Mouse (Mus musculus): ENCODE results near the gene Dcst2. TPM values are rescaled to one million over a fixed set of nuclear protein-coding genes. Genes with fewer than 3 reads are reported as not detected.

Gene Dcst2
- polyA plus RNA-seq, 1 experiment = not detected

DNA sequence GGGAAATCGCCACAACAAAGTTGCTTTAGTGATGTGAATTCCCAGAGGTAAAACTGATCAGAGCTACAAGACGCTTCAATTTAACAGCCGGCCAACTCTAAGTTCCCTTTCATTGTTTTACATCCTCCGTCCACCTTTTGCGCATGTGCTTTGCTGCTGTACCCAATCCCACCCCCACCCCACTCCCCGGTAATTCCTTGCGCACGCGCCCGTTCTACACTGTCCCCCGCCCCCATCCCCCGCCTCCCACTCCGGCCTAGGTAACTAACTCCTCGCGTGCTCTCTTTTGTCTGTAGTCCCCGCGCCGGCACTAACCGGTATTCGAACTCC, 56.0 kb downstream of the Dcst2 start:
- TF ChIP-seq CTCF (IDR thresholded peaks at IDR 0.05; ENCODE audit: borderline replicate concordance, insufficient read depth, low read length) (no peak), POLR2A (IDR thresholded peaks at IDR 0.05; ENCODE audit: low read depth, low read length) (peak; percentile 38)
- Histone ChIP-seq H3K4me3 (ENCODE audit: insufficient read depth, low read length) (peak overlapping the region; percentile 95), H3K27ac (ENCODE audit: insufficient read depth, low read length) (peak overlapping the region; percentile 87), H3K4me1 (ENCODE audit: control insufficient read depth, insufficient read depth, low read length) (0 out of 2 replicates have a peak, but pooled peaks cover 4% of the 10 kb centered on the region)

DNA sequence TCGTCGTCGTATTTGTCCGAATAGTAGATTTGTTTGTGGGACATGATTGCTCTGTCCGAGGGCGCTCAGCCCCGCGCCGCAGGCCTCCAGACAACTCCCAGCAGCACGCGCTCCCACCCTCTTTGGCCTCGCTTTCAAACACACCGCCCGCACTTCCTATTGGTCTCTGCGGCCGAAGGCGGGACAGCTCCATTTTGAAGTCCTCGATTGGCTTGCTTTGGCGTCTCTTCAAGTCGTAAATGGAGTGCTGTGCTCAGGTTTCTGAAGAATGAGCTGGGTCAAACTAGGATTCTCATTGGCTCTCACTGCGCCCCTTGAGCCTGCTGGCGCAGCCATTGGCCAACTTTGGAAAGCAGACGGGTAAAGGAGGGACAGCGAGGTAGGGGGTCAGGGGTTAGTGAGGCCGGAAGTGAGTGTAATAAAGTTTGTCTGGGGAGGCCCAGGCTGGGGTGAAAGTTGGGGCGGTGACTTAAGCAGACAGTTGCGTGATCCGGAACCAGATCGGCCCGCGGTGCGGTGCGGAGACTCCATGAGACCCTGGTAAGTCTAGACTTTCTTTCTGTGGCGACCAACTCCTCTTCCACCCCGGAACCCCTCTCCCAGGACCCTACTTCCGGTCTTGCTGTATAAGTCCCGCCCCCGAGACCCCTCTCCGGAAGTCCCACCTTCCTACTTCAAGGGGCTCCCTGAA, 56.5 kb downstream of the Dcst2 start, which contains the start of the genes Cks1b and Shc1:
Cks1b (minus strand) TSS at position 214 of the 691 bp plus-strand sequence.
Shc1 (plus strand) TSS at position 274 of the 691 bp plus-strand sequence.
- TF ChIP-seq POLR2A (IDR thresholded peaks at IDR 0.05; ENCODE audit: low read depth, low read length) (peak; percentile 39), CTCF (IDR thresholded peaks at IDR 0.05; ENCODE audit: borderline replicate concordance, insufficient read depth, low read length) (no peak)
- Histone ChIP-seq H3K27ac (ENCODE audit: insufficient read depth, low read length) (peak within 1 kb of the TSS; percentile 99), H3K4me1 (ENCODE audit: control insufficient read depth, insufficient read depth, low read length) (0 out of 2 replicates have a peak, but pooled peaks cover 4% of the 10 kb centered on the region), H3K4me3 (ENCODE audit: insufficient read depth, low read length) (peak within 1 kb of the TSS; percentile 95)

DNA sequence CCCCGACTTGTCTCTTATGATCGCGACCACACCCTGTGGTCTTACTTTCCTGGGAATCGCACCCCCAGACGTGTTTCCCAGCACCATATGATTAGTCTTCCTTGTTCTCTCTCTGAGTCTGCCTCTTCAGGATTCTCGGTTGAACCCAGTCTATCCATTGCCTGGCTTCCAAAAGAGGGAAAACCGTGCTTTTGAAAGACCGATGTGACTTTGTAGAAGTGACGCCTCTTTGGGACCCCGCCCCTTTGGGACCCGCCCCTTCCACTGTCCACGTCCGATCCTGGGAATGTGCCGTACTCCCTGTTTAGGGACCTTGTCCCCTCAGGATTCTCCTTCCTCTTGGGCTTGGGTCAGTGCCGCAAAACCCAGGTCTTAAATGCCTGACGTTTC, 57.1 kb downstream of the Dcst2 start:
- peak overlapping the region; percentile 99 for H3K27ac ChIP-seq (ENCODE audit: insufficient read depth, low read length)
- peak overlapping the region; percentile 71 for H3K4me3 ChIP-seq (ENCODE audit: insufficient read depth, low read length)
- TF ChIP-seq CTCF (IDR thresholded peaks at IDR 0.05; ENCODE audit: borderline replicate concordance, insufficient read depth, low read length) (no peak), POLR2A (IDR thresholded peaks at IDR 0.05; ENCODE audit: low read depth, low read length) (peak; percentile 89)
- 0 out of 2 replicates have a peak, but pooled peaks cover 4% of the 10 kb centered on the region for H3K4me1 ChIP-seq (ENCODE audit: control insufficient read depth, insufficient read depth, low read length)

DNA sequence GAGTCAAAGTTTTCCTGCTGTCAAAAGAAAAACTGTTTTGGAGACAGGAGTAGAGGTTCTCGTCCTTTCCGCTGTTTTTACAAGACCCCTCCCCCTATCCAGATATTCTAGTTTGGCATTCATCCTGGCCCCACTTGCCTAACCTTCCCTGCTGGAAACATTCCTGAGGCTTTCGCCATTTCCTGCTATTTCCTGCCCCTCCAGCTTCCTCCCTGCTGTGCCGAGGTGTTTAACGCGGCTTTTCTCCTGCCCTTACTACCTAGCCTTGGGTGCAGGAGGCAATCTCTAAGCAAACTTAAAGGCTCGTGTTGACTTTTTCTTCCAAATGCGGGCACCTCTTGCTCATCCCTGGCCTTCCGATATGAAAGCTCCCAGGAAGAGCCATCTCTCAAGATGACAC, 57.8 kb downstream of the Dcst2 start:
- Histone ChIP-seq H3K27ac (ENCODE audit: insufficient read depth, low read length) (peak overlapping the region; percentile 99), H3K4me1 (ENCODE audit: control insufficient read depth, insufficient read depth, low read length) (0 out of 2 replicates have a peak, but pooled peaks cover 4% of the 10 kb centered on the region), H3K4me3 (ENCODE audit: insufficient read depth, low read length) (peak overlapping the region; percentile 71)
- no peak for TF ChIP-seq CTCF (IDR thresholded peaks at IDR 0.05; ENCODE audit: borderline replicate concordance, insufficient read depth, low read length)
- TF ChIP-seq POLR2A (IDR thresholded peaks at IDR 0.05; ENCODE audit: low read depth, low read length) = no peak; the same call in none of the 2 replicates

DNA sequence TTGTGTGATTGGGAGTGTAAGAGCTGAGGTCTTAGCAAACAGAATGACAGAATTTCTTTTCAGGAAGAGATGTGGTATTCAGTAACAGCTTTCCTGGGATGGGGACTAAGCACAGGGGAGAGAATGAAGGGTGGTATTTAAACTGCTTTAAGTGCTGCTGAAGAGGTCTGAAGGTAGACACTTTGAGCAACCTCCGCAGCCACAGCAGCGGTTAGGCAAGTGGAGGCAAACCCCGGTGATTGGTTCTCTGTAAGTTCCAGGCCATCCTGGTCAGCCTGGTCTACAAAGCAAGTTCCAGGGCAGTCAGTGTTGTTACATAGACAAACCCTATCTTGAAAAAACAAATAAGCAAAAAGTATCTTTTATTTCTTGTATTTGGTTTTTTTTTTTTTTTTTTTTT, 58.2 kb downstream of the Dcst2 start:
- Histone ChIP-seq H3K4me3 (ENCODE audit: insufficient read depth, low read length) (peak overlapping the region; percentile 71), H3K27ac (ENCODE audit: insufficient read depth, low read length) (peak overlapping the region; percentile 99), H3K4me1 (ENCODE audit: control insufficient read depth, insufficient read depth, low read length) (0 out of 2 replicates have a peak, but pooled peaks cover 4% of the 10 kb centered on the region)
- TF ChIP-seq CTCF (IDR thresholded peaks at IDR 0.05; ENCODE audit: borderline replicate concordance, insufficient read depth, low read length) (no peak), POLR2A (IDR thresholded peaks at IDR 0.05; ENCODE audit: low read depth, low read length) (peak; percentile 39; the same call in 1 of the 2 replicates)

DNA sequence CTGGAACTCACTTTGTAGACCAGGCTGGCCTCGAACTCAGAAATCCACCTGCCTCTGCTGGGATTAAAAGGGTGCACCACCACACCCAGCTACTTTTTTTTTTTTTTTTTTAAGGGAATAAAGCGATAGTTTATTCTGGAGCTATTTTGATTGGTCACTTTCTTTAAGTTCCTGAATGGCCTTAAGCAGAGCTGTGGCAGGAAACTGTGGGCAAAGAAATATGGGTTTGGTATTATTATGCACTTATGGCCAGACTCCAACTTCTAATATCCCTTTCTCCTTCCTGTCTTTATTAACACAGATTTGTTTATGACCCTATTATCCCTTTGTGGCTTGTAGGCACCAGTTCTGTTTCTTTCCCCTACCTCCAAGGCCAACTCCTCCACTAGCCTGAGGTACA, 58.6 kb downstream of the Dcst2 start:
- peak overlapping the region; percentile 71 for H3K4me3 ChIP-seq (ENCODE audit: insufficient read depth, low read length)
- TF ChIP-seq POLR2A (IDR thresholded peaks at IDR 0.05; ENCODE audit: low read depth, low read length) = no peak
- no peak for TF ChIP-seq CTCF (IDR thresholded peaks at IDR 0.05; ENCODE audit: borderline replicate concordance, insufficient read depth, low read length)
- peak overlapping the region; percentile 99 for H3K27ac ChIP-seq (ENCODE audit: insufficient read depth, low read length)
- H3K4me1 ChIP-seq (ENCODE audit: control insufficient read depth, insufficient read depth, low read length) = 0 out of 2 replicates have a peak, but pooled peaks cover 4% of the 10 kb centered on the region

DNA sequence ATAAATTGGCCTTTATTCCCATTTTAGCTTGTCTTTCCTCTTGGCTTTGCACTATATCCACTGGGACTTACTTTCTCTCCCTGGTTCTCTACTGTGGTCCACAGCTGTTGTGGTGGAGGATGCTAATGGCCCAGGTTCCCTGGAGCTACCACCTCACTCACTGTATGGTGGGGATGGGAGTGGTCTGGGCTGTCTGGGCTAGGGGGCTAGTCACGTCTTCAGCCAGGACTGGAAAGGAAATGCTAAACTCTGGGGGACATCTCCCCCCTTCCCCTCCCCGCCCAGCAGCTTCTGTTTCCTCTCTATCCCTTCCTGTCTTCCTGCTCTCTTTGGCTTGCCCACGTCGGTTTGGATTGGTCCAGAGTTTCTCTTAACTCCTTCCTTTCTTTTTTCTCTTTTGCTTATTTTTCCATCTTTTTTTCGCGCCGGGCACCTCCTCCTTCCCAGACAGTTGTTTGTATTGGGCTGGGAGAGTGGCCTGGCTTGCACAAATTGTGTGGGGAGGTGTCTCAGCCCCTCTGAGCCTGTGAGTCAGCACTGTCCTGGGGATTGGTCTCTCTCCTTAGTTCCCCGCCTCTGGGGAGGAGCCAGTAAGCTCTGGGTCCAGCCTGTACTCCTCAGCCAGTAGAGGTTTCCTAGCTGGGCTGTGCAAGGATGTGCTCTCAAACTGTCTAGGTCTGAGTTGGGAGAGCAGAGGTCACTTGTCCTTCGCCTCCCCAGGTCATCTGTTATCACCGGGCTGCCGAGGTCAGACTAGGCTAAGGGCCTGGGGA, 59.4 kb downstream of the Dcst2 start:
- peak overlapping the region; percentile 66 for H3K4me3 ChIP-seq (ENCODE audit: insufficient read depth, low read length)
- peak overlapping the region; percentile 99 for H3K27ac ChIP-seq (ENCODE audit: insufficient read depth, low read length)
- no peak for TF ChIP-seq CTCF (IDR thresholded peaks at IDR 0.05; ENCODE audit: borderline replicate concordance, insufficient read depth, low read length)
- TF ChIP-seq POLR2A (IDR thresholded peaks at IDR 0.05; ENCODE audit: low read depth, low read length) = peak; percentile 100
- 0 out of 2 replicates have a peak, but pooled peaks cover 4% of the 10 kb centered on the region for H3K4me1 ChIP-seq (ENCODE audit: control insufficient read depth, insufficient read depth, low read length)

DNA sequence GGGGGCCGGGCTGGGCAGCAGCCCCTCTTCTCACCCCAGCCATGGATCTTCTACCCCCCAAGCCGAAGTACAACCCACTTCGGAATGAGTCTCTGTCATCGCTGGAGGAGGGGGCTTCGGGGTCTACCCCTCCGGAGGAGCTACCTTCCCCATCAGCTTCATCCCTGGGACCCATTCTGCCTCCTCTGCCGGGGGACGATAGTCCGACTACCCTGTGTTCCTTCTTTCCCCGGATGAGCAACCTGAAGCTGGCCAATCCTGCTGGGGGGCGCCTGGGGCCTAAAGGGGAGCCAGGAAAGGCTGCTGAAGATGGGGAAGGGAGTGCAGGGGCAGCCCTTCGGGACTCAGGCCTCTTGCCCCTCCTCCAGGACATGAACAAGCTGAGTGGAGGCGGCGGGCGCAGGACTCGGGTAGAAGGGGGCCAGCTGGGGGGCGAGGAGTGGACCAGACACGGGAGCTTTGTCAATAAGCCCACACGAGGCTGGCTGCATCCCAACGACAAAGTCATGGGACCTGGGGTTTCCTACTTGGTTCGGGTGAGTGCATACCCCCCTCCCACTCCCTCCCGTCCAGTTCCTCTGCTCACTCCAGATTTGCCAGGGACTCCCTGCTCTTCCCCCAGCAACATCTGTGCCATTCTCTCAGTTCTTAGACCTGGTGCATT, 60.2 kb downstream of the Dcst2 start:
- peak overlapping the region; percentile 66 for H3K4me3 ChIP-seq (ENCODE audit: insufficient read depth, low read length)
- no peak for TF ChIP-seq CTCF (IDR thresholded peaks at IDR 0.05; ENCODE audit: borderline replicate concordance, insufficient read depth, low read length)
- peak; percentile 47 for TF ChIP-seq POLR2A (IDR thresholded peaks at IDR 0.05; ENCODE audit: low read depth, low read length)
- H3K27ac ChIP-seq (ENCODE audit: insufficient read depth, low read length) = peak overlapping the region; percentile 27
- 0 out of 2 replicates have a peak, but pooled peaks cover 4% of the 10 kb centered on the region for H3K4me1 ChIP-seq (ENCODE audit: control insufficient read depth, insufficient read depth, low read length)

DNA sequence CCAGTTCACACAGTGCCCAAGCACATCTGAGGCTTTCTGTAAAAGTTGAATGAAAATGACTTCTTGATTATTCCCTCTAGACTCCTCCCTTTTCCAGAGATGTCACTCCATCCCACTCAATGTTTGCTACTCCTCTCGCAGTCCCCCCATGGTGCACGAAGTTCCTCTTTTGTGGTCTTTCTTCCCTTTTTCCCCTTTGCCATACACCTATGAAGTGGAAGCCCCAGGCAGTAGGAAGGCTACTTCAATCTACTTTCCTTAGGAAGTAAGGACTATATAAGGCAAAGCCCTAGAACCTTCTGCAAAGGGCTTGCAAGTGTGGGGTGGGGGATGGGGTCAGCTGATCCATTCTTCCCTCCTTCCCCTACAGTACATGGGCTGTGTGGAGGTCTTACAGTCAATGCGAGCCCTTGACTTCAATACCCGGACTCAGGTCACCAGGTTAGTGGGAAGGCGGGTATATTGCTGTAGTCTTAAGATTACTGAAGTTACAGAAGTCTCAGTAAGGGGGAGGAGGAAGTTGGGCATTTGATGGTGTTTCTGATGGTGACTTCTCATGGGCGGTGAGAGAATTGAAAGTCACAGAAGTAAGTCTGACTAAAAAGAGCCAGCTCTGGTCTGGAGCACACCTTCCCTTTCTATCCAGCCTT, 60.9 kb downstream of the Dcst2 start:
- H3K27ac ChIP-seq (ENCODE audit: insufficient read depth, low read length) = 0 out of 2 replicates have a peak overlapping the region, but pooled peaks have one; percentile 7
- peak overlapping the region; percentile 66 for H3K4me3 ChIP-seq (ENCODE audit: insufficient read depth, low read length)
- TF ChIP-seq CTCF (IDR thresholded peaks at IDR 0.05; ENCODE audit: borderline replicate concordance, insufficient read depth, low read length) = no peak
- TF ChIP-seq POLR2A (IDR thresholded peaks at IDR 0.05; ENCODE audit: low read depth, low read length) = no peak; the same call in 1 of the 2 replicates
- 0 out of 2 replicates have a peak, but pooled peaks cover 4% of the 10 kb centered on the region for H3K4me1 ChIP-seq (ENCODE audit: control insufficient read depth, insufficient read depth, low read length)
